In the genomic region with DNA sequence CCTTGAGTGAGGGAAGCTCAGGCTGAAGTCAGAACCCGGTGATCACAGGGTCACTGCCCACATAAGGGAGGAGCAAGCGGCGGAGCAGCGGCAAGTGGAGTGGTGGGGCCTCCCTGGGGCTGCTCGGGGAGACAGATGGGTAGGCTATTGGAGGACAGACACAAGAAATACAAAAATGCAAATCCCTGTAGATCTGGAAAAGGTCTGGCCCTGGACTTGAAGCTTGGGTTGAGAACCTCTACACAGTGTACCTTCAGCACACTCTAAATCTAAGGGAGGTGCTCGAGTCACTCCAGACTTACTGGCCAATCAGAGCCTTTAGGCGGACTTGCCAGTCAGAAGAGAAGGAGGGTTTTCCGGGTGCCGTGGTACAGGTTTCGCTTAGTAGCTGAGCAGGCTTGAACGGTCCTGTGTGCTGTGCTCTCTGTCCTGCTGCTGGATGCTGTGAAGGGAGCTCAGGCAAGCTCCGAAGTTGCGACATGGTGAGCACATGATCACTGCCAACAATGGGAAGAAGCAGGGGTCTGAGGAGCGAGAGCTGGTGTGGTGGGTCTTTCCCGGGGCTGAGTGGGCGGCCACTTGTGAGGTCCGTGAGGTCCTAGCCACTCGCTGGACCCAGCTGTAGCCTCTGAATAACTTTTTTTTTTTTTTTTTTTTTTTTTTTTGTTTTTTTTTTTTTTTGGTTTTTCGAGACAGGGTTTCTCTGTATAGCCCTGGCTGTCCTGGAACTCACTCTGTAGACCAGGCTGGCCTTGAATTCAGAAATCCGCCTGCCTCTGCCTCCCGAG, we compare ENCODE assay signal across 8 mouse cellular contexts.
DNase-seq lines count a peak whose midpoint lies in the region; ATAC-seq and TF ChIP-seq lines count a peak whose summit lies in the region.
"Not testable (repeated sequence)": the region's sequence is repeated elsewhere in the genome, so short reads cannot be mapped to it uniquely, and the experiment has no call there.

No protein-coding gene starts in this region.

- H3K4me1 ChIP-seq in hindbrain, embryonic 10.5 days (replicated peaks); lung, postnatal 0 days (ENCODE audit: insufficient read depth, low read depth, low read length): not testable (repeated sequence)

- H3K9me3 ChIP-seq in hindbrain, embryonic 10.5 days; lung, postnatal 0 days (ENCODE audit: low read length): not testable (repeated sequence)

- TF ChIP-seq EP300 in lung, postnatal 0 days (IDR thresholded peaks at IDR 0.05) = not testable (repeated sequence)

- H3K9ac ChIP-seq in lung, postnatal 0 days (replicated peaks; ENCODE audit: low read depth) = 0 out of 2 replicates have a peak overlapping the region, but pooled peaks have one; percentile 16

- H3K27me3 ChIP-seq in hindbrain, embryonic 10.5 days (ENCODE audit: insufficient read depth, poor library complexity, severe bottlenecking); lung, postnatal 0 days (replicated peaks; ENCODE audit: insufficient read depth, low read length): not testable (repeated sequence)

- WGBS in hindbrain, embryonic 10.5 days = 13% methylated on average over 21 of the region's 21 CpGs
- WGBS in lung, postnatal 0 days = 12% methylated on average over 21 of the region's 21 CpGs

- peak overlapping the region; percentile 86 for H3K27ac ChIP-seq in hindbrain, embryonic 10.5 days
- H3K27ac ChIP-seq in lung, postnatal 0 days (ENCODE audit: low read length) = not testable (repeated sequence)

- TF ChIP-seq CTCF in lung, postnatal 0 days (IDR thresholded peaks at IDR 0.05) = not testable (repeated sequence)

- not testable (repeated sequence) for H3K36me3 ChIP-seq in hindbrain, embryonic 10.5 days; lung, postnatal 0 days (ENCODE audit: insufficient read depth, low read length)

- peak; percentile 80 for DNase-seq in MN1 (ENCODE audit: low spot score)
- DNase-seq in cerebellum, adult 9-10 months = peak; percentile 70
- DNase-seq in hindbrain, embryonic 10.5 days (ENCODE audit: low spot score) = peak; percentile 79
- DNase-seq in layer of hippocampus, adult 9-11 months = peak; percentile 85
- DNase-seq in lung, postnatal 0 days (ENCODE audit: low spot score) = peak; percentile 88
- peak; percentile 63 for DNase-seq in ovary, postnatal 36 days (ENCODE audit: low spot score)
- peak; percentile 78 for DNase-seq in thymus, postnatal 25 days

- peak overlapping the region; percentile 62 for H3K4me2 ChIP-seq in lung, postnatal 0 days (replicated peaks; ENCODE audit: low read depth, low read length)

- H3K4me3 ChIP-seq in hindbrain, embryonic 10.5 days = peak overlapping the region; percentile 61
- H3K4me3 ChIP-seq in lung, postnatal 0 days (ENCODE audit: low read depth, low read length) = peak overlapping the region; percentile 51

- peak; percentile 100 for ATAC-seq in frontal cortex, adult (ENCODE audit: low TSS enrichment)
- peak; percentile 99 for ATAC-seq in lung, postnatal 0 days
